Mouse (Mus musculus): Measurements from ENCODE around the gene Mtcl1. TPM values are rescaled to one million over a fixed set of nuclear protein-coding genes. Genes with fewer than 3 reads are reported as not detected.

The Mtcl1 gene
- polyA plus RNA-seq, 1 experiment: 6.2 TPM

- no peaks in the 10 kb centered on the region for H3K27me3 ChIP-seq (ENCODE audit: control insufficient read depth, insufficient read depth, low read length)
- no peak overlapping the region for H3K4me3 ChIP-seq (ENCODE audit: control insufficient read depth, insufficient read depth, low read length)
- TF ChIP-seq POLR2A (IDR thresholded peaks at IDR 0.05; ENCODE audit: control insufficient read depth, extremely low read depth, insufficient read depth, low read length, poor library complexity): no peak
- no peak for TF ChIP-seq CTCF (IDR thresholded peaks at IDR 0.05; ENCODE audit: borderline replicate concordance, control insufficient read depth, extremely low read depth, insufficient read depth, low read length, poor library complexity)
- WGBS: 92% methylated on average over 12 of the region's 12 CpGs
- no peaks in the 10 kb centered on the region for H3K36me3 ChIP-seq (ENCODE audit: control insufficient read depth, insufficient read depth, low read length)
- no peaks in the 10 kb centered on the region for H3K4me1 ChIP-seq (replicated peaks; ENCODE audit: control insufficient read depth, insufficient read depth, low read length)
- no peak for DNase-seq
- no peak overlapping the region for H3K27ac ChIP-seq (ENCODE audit: control insufficient read depth, insufficient read depth, low read length)
Observed at GRCm38 (mm10) chr17:66412155-66412970, 37.2 kb downstream of the Mtcl1 start.

- DNase-seq: no peak
- no peak overlapping the region for H3K27ac ChIP-seq (ENCODE audit: control insufficient read depth, insufficient read depth, low read length)
- WGBS: 94% methylated on average over 11 of the region's 11 CpGs
- TF ChIP-seq POLR2A (IDR thresholded peaks at IDR 0.05; ENCODE audit: control insufficient read depth, extremely low read depth, insufficient read depth, low read length, poor library complexity): no peak
- no peak for TF ChIP-seq CTCF (IDR thresholded peaks at IDR 0.05; ENCODE audit: borderline replicate concordance, control insufficient read depth, extremely low read depth, insufficient read depth, low read length, poor library complexity)
- no peak overlapping the region for H3K4me3 ChIP-seq (ENCODE audit: control insufficient read depth, insufficient read depth, low read length)
- no peaks in the 10 kb centered on the region for H3K36me3 ChIP-seq (ENCODE audit: control insufficient read depth, insufficient read depth, low read length)
- no peaks in the 10 kb centered on the region for H3K27me3 ChIP-seq (ENCODE audit: control insufficient read depth, insufficient read depth, low read length)
- H3K4me1 ChIP-seq (replicated peaks; ENCODE audit: control insufficient read depth, insufficient read depth, low read length): no peaks in the 10 kb centered on the region
Observed at GRCm38 (mm10) chr17:66410884-66411426, 38.6 kb downstream of the Mtcl1 start.

- no peak overlapping the region for H3K4me3 ChIP-seq (ENCODE audit: control insufficient read depth, insufficient read depth, low read length)
- H3K36me3 ChIP-seq (ENCODE audit: control insufficient read depth, insufficient read depth, low read length): no peaks in the 10 kb centered on the region
- H3K4me1 ChIP-seq (replicated peaks; ENCODE audit: control insufficient read depth, insufficient read depth, low read length): no peaks in the 10 kb centered on the region
- no peak for TF ChIP-seq CTCF (IDR thresholded peaks at IDR 0.05; ENCODE audit: borderline replicate concordance, control insufficient read depth, extremely low read depth, insufficient read depth, low read length, poor library complexity)
- TF ChIP-seq POLR2A (IDR thresholded peaks at IDR 0.05; ENCODE audit: control insufficient read depth, extremely low read depth, insufficient read depth, low read length, poor library complexity): no peak
- H3K27ac ChIP-seq (ENCODE audit: control insufficient read depth, insufficient read depth, low read length): no peak overlapping the region
- DNase-seq: no peak
- no peaks in the 10 kb centered on the region for H3K27me3 ChIP-seq (ENCODE audit: control insufficient read depth, insufficient read depth, low read length)
- 86% methylated on average over 9 of the region's 9 CpGs for WGBS
Observed at GRCm38 (mm10) chr17:66409070-66409605, 40.4 kb downstream of the Mtcl1 start.

GRCm38 (mm10) chr17:66408400-66408799 is 41.1 kb downstream of the Mtcl1 start:
- Histone ChIP-seq H3K36me3 (ENCODE audit: control insufficient read depth, insufficient read depth, low read length) (no peaks in the 10 kb centered on the region), H3K4me3 (ENCODE audit: control insufficient read depth, insufficient read depth, low read length) (no peak overlapping the region), H3K27ac (ENCODE audit: control insufficient read depth, insufficient read depth, low read length) (no peak overlapping the region), H3K4me1 (replicated peaks; ENCODE audit: control insufficient read depth, insufficient read depth, low read length) (no peaks in the 10 kb centered on the region), H3K27me3 (ENCODE audit: control insufficient read depth, insufficient read depth, low read length) (no peaks in the 10 kb centered on the region)
- DNase-seq: no peak
- TF ChIP-seq POLR2A (IDR thresholded peaks at IDR 0.05; ENCODE audit: control insufficient read depth, extremely low read depth, insufficient read depth, low read length, poor library complexity) (no peak), CTCF (IDR thresholded peaks at IDR 0.05; ENCODE audit: borderline replicate concordance, control insufficient read depth, extremely low read depth, insufficient read depth, low read length, poor library complexity) (no peak)
- WGBS: 93% methylated on average over 5 of the region's 5 CpGs

GRCm38 (mm10) chr17:66407833-66408232 is 41.7 kb downstream of the Mtcl1 start:
- TF ChIP-seq CTCF (IDR thresholded peaks at IDR 0.05; ENCODE audit: borderline replicate concordance, control insufficient read depth, extremely low read depth, insufficient read depth, low read length, poor library complexity) (no peak), POLR2A (IDR thresholded peaks at IDR 0.05; ENCODE audit: control insufficient read depth, extremely low read depth, insufficient read depth, low read length, poor library complexity) (no peak)
- Histone ChIP-seq H3K4me3 (ENCODE audit: control insufficient read depth, insufficient read depth, low read length) (no peak overlapping the region), H3K27me3 (ENCODE audit: control insufficient read depth, insufficient read depth, low read length) (no peaks in the 10 kb centered on the region), H3K27ac (ENCODE audit: control insufficient read depth, insufficient read depth, low read length) (no peak overlapping the region), H3K36me3 (ENCODE audit: control insufficient read depth, insufficient read depth, low read length) (no peaks in the 10 kb centered on the region), H3K4me1 (replicated peaks; ENCODE audit: control insufficient read depth, insufficient read depth, low read length) (no peaks in the 10 kb centered on the region)
- no peak for DNase-seq
- WGBS: 80% methylated on average over 8 of the region's 8 CpGs

GRCm38 (mm10) chr17:66405601-66406000 is 43.9 kb downstream of the Mtcl1 start:
- DNase-seq: no peak
- 21% methylated on average over 7 of the region's 7 CpGs for WGBS
- Histone ChIP-seq H3K27me3 (ENCODE audit: control insufficient read depth, insufficient read depth, low read length) (no peaks in the 10 kb centered on the region), H3K4me3 (ENCODE audit: control insufficient read depth, insufficient read depth, low read length) (no peak overlapping the region), H3K27ac (ENCODE audit: control insufficient read depth, insufficient read depth, low read length) (no peak overlapping the region), H3K4me1 (replicated peaks; ENCODE audit: control insufficient read depth, insufficient read depth, low read length) (no peaks in the 10 kb centered on the region), H3K36me3 (ENCODE audit: control insufficient read depth, insufficient read depth, low read length) (no peaks in the 10 kb centered on the region)
- TF ChIP-seq POLR2A (IDR thresholded peaks at IDR 0.05; ENCODE audit: control insufficient read depth, extremely low read depth, insufficient read depth, low read length, poor library complexity) (no peak), CTCF (IDR thresholded peaks at IDR 0.05; ENCODE audit: borderline replicate concordance, control insufficient read depth, extremely low read depth, insufficient read depth, low read length, poor library complexity) (no peak)
